Mouse (Mus musculus) frontal cortex, adult 2 months (tissue): ENCODE measurements at regions not wholly inside any gene's neighbourhood (a gene's known extent, or its start where the extent isn't known, plus 50 kb on each side); places are given as distances from the start of the nearest gene placed in this dataset.

Source experiments
- DNase-seq, 2 experiments: peaks; one replicate each; pipeline ENCODE4 v3.0.0; 2022; ENCODE audit warnings: low spot score in 1 of 2; ENCODE audit errors: extremely low spot score in 1 of 2

DNA sequence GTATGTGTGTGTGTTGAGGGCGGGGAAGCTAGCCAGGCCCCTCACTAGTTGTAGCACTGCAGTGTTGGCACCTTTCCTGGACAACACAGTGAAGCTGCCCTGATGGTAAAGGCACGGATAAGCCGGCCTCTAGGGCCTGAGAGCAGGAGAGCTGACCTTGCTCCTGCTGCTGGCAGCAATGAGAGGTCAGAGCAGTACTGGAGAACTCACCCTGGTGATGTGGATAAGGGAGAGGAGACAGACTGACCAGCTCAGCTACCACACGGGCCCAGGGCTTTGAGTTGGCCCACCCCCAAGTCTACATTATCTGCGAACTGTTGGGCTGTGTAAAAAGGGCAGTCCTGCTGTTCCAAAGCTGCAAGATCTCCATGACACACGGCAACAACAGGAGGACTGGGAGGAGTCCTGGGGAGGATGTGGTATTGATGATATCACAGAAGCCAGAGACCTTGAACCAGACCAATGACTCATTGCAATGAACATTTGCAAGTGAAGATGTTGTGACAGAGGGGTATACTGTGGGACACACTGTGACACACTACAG, 131.4 kb upstream of the Map1b start:
- DNase-seq, result no peak

DNA sequence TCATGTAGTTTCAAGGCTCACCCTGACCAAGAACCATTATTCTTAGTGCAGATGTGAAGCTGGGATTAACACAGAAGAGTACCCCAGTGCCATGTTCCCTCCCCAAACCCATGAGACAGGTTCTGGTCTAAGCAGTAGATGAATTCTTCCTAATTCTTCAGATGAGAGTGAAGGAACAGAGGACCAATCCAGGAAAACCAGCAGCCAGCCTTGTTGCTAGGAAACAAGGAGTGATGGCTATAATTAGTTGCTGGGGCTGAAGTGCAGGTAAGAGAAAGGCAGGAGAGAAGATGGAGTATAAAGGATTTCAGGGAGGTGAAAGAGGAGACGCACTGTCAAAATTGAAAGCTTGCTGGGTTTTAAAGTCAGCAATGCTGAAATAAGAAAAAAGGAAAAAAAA, 128.4 kb upstream of the Map1b start:
- peak; percentile 8 to 42 for DNase-seq

DNA sequence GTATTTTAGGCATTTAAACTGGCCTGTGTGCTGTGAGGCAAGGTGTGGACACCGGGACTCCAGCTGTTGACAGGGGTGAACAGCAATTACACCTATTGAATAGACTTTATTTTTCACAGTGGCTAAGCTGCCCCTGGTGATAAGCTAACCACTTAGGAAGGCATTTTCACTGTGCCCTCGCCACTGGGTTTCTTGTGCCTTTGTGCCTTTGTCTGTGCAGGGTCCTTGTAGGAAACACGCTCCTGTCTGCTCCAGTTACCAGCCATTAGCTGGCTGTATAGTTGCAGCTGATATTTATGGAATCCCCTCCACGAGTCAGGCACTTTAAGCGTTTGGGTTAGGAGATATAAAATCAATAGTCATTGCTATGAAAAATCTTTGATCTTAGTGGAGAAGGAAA, 126.5 kb upstream of the Map1b start:
- no peak for DNase-seq

DNA sequence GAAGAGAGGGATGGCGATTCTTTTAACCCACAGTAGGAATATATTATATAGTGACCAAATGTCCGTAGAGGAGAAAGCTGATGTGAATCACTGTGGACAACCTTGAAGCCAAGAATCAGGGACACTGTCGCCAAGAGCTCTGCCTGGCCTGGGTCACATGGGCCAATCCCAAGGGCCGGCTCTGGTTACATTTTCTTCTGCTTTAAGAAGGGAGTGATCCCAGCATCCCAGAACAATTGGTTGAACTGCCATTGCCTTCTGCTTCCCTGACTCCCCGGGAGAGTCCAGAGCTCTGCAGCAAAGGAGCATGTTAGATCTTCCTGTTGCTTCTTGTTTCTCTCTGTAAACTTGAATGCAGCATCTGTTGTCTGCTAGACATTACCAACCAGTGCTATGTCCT, 126.0 kb upstream of the Map1b start:
- DNase-seq, result no peak

DNA sequence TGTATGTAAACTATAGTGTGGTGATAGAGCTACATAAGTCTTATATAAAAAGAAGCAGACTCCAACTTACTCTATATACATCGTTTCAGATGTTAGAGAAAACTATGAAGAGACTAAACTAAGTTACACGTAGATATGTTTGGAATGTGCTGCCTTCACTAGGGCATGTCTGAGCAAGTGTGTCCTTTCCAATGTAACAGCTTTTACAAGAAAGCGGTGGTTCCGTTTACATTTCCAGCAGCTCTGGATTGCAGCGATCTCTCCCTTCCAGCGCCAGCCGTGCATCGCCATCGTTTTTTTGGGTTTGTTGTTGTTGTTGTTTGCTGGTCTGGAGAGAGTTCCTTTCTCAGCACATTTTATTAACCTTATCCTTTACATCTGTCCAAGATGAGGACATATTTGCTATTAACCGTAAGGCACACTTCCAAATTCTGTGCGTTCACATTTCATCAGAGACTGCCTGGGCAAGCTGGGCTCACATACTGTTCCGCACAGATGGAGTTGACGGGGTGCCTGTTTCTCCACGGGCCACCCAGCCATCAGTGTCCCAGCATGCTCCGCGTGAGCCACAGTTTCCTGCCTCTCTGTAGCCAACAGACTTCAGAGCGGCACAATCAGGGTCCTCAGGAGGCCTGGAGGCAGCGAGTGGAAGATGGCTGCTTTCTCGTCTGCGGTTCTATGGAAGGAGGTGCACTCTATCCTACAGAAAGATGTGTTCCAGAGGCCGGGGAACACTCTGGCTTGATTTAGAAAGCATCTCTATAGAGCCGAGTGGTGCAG, 125.2 kb upstream of the Map1b start:
- peak in 1 of 2 experiments; percentile 18 for DNase-seq

DNA sequence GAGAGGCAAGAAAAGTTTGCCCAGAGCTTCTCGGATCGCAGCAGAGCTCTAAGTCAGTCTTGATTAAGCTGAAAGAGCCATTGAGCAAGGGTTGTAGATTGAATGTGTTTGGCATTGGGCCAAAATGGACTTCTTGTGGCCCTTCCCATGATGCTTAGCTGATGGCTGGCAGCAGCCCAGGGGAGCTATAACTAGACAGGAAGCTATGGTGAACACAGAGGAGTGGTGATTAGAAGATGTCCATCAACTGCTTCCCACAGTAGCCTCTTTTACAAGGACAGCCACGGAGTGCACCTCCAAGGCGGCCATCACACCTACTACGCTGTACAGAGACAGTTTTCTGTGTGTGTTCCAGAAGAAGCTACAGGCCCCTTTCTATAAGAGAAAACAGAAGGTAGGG, 116.4 kb upstream of the Map1b start:
- DNase-seq, result no peak

DNA sequence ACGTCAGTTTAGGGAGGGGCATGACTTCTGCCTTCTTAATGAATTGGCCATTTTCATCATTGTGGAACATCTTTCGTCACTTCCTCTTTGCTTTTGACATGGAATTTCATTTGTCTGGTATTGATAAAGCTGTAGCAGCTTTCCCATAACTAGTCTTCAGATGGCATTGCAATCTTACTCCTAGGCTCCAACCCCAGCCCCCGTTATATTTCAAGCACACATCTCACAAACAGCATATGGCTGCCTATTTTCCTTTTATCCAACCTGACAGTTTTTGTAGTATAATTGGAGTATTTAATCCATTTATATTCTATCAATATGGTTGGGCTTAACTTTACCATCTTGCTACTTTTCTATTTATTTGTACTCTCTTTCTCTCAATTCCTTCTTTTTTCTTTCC, 114.5 kb upstream of the Map1b start:
- DNase-seq, result no peak

DNA sequence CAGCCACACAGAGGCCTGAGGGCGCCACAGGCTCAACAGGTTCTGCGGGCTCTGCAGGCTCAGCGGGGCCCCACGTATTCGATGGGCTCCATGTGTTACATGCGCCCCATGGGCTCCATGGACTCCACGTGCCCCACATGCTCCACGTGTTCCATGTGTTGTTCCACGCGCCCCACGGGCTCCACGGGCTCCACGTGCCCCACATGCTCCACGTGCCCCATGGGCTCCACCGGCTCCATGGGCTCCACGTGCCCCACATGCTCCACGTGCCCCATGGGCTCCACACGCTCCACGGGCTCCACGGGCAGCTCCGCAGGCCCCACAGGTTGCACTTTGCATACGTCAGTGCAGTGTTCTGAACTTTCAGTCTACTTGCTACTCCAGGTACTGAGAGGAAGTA, 114.0 kb upstream of the Map1b start:
- DNase-seq, result no peak

DNA sequence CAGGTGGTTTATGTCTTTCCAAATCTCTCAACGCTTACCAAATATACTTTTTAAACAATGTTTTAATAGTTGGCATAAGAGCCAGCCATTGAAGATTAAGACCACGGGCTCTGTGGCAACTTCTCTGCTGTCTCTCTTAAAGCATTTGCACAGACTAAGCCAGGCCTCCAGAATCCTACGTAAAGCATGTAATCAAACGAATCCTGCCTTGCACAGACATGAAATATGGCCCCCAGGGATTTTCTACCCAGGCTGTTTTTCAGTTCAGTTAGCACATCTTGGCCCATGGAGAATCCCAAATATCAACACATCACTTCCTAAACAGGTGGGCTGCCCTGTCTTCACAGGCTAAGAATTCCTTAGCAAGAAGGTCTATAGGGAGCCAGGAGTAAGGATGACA, 108.9 kb upstream of the Map1b start:
- no peak for DNase-seq

DNA sequence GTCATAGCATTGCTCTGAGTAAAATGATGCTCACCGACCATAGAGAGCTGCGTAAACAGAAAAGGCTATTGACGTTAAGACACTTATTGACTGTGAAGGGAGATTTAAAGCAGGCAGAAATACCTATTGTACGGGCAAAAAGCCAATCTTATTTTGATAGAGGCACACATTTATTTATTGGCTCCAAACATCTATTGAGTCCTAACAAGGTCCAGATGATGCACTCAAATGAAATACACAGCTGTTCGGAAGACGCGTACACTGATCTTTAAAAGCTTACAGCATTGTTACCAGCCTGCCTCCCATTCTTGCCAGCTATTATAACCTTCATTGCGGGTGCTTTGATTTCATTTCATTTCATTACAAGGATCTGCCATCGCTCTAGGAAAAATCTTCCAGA, 102.0 kb upstream of the Map1b start:
- DNase-seq, result no peak

DNA sequence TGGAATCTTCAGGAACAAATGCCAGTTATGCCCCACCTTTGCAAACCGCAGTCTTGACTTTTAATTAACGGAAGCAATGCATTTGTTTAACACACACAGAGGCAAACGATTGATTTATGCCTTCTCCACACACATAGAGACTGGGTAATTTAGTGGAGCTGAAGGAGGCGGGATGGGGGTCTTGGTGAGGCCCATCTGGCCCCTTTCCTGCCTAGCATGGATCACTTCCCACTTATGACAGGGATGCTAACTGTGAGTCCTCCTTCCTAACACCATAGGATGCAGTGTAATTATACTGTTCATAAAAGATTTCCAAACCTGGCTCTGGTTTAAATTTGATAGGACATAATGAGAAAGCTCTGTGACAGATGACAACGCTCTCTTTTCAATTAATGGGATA, 101.1 kb upstream of the Map1b start:
- no peak for DNase-seq

DNA sequence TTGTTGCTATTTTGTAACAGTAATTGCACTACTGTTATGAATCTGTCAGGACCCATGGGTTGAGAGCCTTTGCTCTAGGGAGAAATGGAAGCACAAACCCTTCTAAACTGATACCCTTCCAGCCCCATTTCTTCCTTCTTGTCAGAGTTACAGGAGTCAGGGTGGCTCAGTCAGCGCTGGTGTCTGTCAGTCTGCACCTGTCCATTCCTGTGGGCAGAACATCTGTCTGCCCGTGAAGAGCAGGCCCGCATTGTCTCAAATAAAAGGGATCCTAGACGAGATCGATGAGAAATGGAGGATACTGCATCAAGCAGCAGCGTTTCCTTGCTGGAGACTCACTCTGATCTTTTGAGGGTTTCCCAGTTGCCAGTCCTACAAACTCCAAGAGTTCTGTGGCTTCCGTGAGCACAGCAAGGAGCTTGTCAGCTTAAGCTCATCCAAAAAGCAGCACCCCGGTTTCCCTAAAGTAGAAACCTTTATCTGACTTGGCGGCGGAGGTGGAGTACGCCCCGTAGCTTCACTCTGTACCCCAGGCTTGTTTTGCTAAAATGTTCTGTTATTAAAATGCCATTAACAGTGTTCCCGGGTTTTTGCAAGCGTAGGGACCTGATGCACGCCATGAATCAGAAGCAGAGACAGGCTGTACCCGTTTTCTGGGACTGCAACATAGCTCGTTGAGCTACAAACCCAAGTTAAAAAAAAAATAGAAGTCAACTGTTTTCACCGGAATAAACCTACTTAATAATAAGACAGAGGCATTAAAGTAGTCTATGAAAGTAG, 95.6 kb upstream of the Map1b start:
- no peak for DNase-seq

DNA sequence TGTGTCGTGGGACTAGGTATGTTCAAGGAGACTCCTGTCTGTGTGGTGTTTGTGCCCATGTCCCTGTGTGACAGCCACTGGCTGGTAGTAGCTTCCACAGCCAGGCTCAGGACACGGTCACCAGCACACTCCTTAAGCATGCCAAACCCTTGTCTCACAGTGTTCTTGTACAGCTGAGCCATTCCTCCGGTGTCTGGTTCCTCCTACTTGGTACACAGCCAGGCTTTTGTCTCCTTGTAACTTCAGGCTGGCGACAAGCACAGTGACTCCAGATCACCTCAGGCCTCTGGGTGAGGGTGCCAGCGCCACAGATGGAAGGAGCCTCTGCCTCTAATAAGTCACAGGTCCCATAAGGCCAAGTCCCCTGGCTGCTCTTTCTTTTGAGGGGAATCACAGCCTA, 94.2 kb upstream of the Map1b start:
- DNase-seq, result no peak

DNA sequence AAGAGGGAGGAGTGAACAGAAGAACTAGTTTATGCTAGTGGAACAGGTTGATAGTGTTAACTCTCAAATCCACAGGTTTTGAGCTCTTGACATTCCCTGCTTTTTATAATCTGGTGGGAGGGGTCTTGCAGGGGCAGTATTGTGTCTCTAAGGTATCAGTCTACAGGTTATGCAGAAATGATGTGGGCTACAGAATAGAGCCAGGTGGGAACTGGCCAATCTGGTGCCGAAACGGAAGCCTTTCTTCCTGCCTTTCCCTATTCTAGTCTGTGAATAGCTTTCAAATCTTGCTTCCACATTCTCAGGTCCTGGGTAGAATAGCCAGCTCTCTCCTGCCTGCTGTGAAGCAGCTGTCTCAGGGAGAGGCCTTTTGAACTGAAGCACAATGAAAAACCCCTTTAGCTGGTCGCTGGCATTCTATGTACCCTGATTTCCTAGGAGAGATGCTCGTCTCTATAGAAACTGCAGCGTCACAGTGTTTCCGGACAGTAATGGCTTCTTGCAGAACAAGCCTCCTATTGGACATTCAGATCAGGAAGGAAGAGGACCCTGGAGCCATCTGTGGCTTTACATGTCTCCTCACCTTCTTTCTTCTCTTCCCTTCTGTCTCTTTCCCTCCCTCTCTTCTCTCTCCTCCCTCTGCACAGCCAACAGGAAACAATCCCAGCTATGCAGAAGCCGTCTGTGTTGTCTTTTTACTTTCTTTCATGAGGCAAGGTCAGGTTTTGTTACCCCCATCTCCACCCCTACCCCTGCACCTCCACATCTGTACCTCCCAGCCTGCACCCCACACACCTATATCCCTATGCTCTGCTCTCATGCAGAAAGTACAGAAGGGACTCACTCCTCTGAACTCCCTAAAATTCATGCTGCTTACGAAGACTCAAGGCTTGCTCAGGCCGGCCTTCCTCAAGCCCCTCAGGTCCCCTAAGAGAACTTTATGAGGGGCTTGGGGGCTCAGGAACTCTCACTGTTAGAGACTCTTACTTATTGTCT, 93.1 kb upstream of the Map1b start:
- no peak for DNase-seq

DNA sequence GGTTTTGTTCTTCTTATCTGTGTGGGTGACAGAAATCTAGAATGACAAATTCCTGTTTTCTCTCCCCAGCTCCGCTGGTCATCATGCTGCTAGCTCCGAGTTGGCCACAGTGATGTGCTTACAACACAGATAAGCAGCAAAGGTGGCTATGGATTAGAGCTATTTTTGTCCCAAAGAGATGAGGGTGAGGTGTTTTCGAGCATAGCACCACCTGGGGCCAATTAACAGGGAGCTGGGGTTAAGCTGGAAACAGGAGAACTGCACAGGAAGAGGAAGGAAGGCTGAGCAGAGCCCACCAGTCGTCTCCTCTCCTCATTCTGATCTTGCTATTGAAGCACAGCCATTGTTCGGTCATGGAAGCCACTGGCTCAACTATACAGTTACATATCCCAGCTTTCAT, 92.3 kb upstream of the Map1b start:
- no peak for DNase-seq

DNA sequence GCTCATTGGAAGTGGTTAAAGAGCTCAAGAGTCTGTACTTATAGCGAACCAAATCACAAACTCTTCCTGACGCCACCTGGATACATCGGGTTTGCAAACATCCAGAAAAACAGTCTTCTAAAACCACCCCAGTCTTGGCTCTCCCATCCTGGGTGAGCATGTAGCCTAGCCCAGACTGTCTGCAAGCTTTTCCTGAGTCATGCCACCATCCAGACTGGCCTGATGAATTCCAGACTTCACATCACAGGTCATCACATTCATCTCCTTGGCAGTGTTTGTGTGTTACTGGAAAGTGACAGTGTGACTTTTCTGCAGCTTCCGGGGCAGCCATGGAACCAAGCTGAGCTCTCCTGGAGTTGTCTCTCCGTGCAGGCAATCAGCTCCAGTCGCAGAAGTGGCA, 90.9 kb upstream of the Map1b start:
- no peak for DNase-seq

DNA sequence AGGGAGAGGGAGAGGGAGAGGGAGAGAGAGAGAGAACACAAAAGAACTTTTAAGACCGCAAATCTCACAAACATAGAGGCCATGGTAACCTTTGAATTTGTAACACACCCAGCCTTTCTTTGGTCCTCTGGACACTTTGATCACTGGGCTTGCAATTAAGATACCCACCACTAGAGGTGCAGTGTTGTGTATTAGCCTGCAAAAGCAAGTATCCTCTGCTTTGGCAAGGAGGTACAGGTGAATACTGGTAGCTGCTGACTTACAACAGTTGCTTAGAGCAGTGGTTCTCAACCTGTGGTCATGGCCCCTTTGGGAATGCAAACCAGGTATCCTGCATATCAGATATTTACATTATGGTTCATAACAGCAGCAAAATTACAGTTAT, 90.3 kb upstream of the Map1b start:
- peak in 1 of 2 experiments; percentile 36 for DNase-seq

DNA sequence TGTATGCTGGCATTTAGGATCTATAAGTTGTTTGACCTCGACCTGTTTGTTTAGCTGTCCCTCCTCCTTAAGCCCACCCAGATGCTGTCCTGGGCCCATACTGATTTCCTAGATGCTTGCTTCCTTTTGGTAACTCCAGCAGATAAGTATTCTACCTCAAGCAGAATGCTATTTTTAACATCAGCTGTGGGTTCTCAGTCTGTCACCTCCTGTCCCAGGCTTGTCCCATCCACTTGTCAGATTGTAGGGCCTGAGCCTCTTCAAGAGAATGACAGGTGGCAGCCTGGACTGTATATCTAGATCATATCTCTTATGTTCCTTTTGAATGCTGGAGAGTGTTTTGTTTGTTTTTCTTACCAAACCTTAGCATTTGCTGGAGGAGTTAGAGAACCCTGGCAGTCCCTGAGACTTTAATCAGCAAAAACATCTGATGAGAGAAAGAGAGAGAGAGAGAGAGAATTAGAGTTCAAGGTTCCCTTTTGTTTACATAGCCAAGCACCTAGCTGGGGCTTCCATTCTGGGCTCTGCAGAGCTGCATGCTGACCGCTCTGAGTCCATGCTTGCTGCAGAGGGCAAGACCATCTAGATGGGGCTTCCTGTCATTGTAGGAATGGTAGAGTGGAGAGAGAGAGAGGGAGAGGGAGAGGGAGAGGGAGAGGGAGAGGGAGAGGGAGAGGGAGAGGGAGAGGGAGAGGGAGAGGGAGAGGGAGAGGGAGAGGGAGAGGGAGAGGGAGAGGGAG, 89.7 kb upstream of the Map1b start:
- DNase-seq, result no peak

DNA sequence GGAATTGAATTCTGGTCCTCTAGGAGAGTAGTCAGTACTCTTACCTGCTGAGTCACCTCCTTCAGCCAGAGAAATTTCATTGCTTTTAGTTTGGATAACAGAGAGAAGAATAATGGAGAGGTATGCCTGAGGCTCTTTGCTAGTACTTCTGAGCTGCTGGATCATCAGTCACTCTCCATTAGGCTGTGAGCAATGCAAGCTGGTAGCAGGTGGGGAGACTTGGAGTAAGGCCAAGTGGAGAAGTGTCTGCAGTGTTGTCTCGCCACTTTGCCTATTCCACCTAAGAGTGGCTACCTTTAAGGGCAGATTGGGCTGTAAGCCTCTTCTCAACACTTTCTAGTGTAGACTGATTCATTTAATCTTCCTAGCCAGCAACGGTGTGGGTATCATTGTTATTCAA, 81.6 kb upstream of the Map1b start:
- no peak for DNase-seq
